Mouse (Mus musculus): Measurements from ENCODE around the gene Gpr84. TPM values are rescaled to one million over a fixed set of nuclear protein-coding genes. Genes with fewer than 3 reads are reported as not detected.

Gene Gpr84
- polyA plus RNA-seq, 1 experiment, result 0.43 TPM

GRCm38 (mm10) chr15:103342415-103342814 lies 32.0 kb upstream of the Gpr84 start:
- Histone ChIP-seq H3K27ac (ENCODE audit: control insufficient read depth, insufficient read depth, low read depth, low read length) (no peak overlapping the region), H3K4me3 (ENCODE audit: control insufficient read depth, low read depth, low read length) (no peak overlapping the region), H3K4me1 (ENCODE audit: control insufficient read depth, insufficient read depth, low read length) (peaks cover 12% of the 10 kb centered on the region), H3K27me3 (ENCODE audit: control insufficient read depth, insufficient read depth, low read length) (no peaks in the 10 kb centered on the region; the same call in 1 of the 2 replicates), H3K36me3 (ENCODE audit: control insufficient read depth, insufficient read depth, low read length) (no peaks in the 10 kb centered on the region)
- TF ChIP-seq POLR2A (IDR thresholded peaks at IDR 0.05; ENCODE audit: control insufficient read depth, low read depth, low read length) (no peak), CTCF (IDR thresholded peaks at IDR 0.05; ENCODE audit: control insufficient read depth, insufficient read depth, insufficient replicate concordance, low read depth, low read length) (peak; percentile 19; the same call in 1 of the 2 replicates)

- Histone ChIP-seq H3K27ac (ENCODE audit: control insufficient read depth, insufficient read depth, low read depth, low read length) (no peak overlapping the region), H3K4me3 (ENCODE audit: control insufficient read depth, low read depth, low read length) (no peak overlapping the region), H3K4me1 (ENCODE audit: control insufficient read depth, insufficient read depth, low read length) (peaks cover 12% of the 10 kb centered on the region), H3K36me3 (ENCODE audit: control insufficient read depth, insufficient read depth, low read length) (no peaks in the 10 kb centered on the region), H3K27me3 (ENCODE audit: control insufficient read depth, insufficient read depth, low read length) (no peaks in the 10 kb centered on the region; the same call in 1 of the 2 replicates)
- TF ChIP-seq POLR2A (IDR thresholded peaks at IDR 0.05; ENCODE audit: control insufficient read depth, low read depth, low read length) (no peak), CTCF (IDR thresholded peaks at IDR 0.05; ENCODE audit: control insufficient read depth, insufficient read depth, insufficient replicate concordance, low read depth, low read length) (no peak)
Measured at GRCm38 (mm10) chr15:103341547-103341946, 31.1 kb upstream of the Gpr84 start.

- Histone ChIP-seq H3K36me3 (ENCODE audit: control insufficient read depth, insufficient read depth, low read length) (no peaks in the 10 kb centered on the region), H3K27ac (ENCODE audit: control insufficient read depth, insufficient read depth, low read depth, low read length) (no peak overlapping the region), H3K4me3 (ENCODE audit: control insufficient read depth, low read depth, low read length) (no peak overlapping the region), H3K27me3 (ENCODE audit: control insufficient read depth, insufficient read depth, low read length) (no peaks in the 10 kb centered on the region; the same call in 1 of the 2 replicates), H3K4me1 (ENCODE audit: control insufficient read depth, insufficient read depth, low read length) (peaks cover 12% of the 10 kb centered on the region)
- TF ChIP-seq POLR2A (IDR thresholded peaks at IDR 0.05; ENCODE audit: control insufficient read depth, low read depth, low read length), result no peak
- TF ChIP-seq CTCF (IDR thresholded peaks at IDR 0.05; ENCODE audit: control insufficient read depth, insufficient read depth, insufficient replicate concordance, low read depth, low read length), result no peak
Measured at GRCm38 (mm10) chr15:103340786-103341185, 30.4 kb upstream of the Gpr84 start.

GRCm38 (mm10) chr15:103339961-103340337 lies 29.5 kb upstream of the Gpr84 start, which contains the start of gene Zfp385a:
Gene Zfp385a (minus strand): TSS chr15:103340093.
- H3K36me3 ChIP-seq (ENCODE audit: control insufficient read depth, insufficient read depth, low read length), result no peaks in the 10 kb centered on the region
- no peaks in the 10 kb centered on the region; the same call in 1 of the 2 replicates for H3K27me3 ChIP-seq (ENCODE audit: control insufficient read depth, insufficient read depth, low read length)
- no peak within 1 kb of the TSS for H3K27ac ChIP-seq (ENCODE audit: control insufficient read depth, insufficient read depth, low read depth, low read length)
- H3K4me3 ChIP-seq (ENCODE audit: control insufficient read depth, low read depth, low read length), result peak within 1 kb of the TSS; percentile 63
- H3K4me1 ChIP-seq (ENCODE audit: control insufficient read depth, insufficient read depth, low read length), result peaks cover 12% of the 10 kb centered on the region
- no peak for TF ChIP-seq CTCF (IDR thresholded peaks at IDR 0.05; ENCODE audit: control insufficient read depth, insufficient read depth, insufficient replicate concordance, low read depth, low read length)
- no peak for TF ChIP-seq POLR2A (IDR thresholded peaks at IDR 0.05; ENCODE audit: control insufficient read depth, low read depth, low read length)

- Histone ChIP-seq H3K27ac (ENCODE audit: control insufficient read depth, insufficient read depth, low read depth, low read length) (no peak overlapping the region), H3K27me3 (ENCODE audit: control insufficient read depth, insufficient read depth, low read length) (no peaks in the 10 kb centered on the region; the same call in 1 of the 2 replicates), H3K36me3 (ENCODE audit: control insufficient read depth, insufficient read depth, low read length) (no peaks in the 10 kb centered on the region), H3K4me1 (ENCODE audit: control insufficient read depth, insufficient read depth, low read length) (peaks cover 12% of the 10 kb centered on the region), H3K4me3 (ENCODE audit: control insufficient read depth, low read depth, low read length) (peak overlapping the region; percentile 63)
- TF ChIP-seq POLR2A (IDR thresholded peaks at IDR 0.05; ENCODE audit: control insufficient read depth, low read depth, low read length) (no peak), CTCF (IDR thresholded peaks at IDR 0.05; ENCODE audit: control insufficient read depth, insufficient read depth, insufficient replicate concordance, low read depth, low read length) (no peak)
Measured at GRCm38 (mm10) chr15:103339166-103339960, 29.0 kb upstream of the Gpr84 start.

GRCm38 (mm10) chr15:103338829-103339165 lies 28.4 kb upstream of the Gpr84 start:
- H3K4me1 ChIP-seq (ENCODE audit: control insufficient read depth, insufficient read depth, low read length), result peaks cover 12% of the 10 kb centered on the region
- no peak for TF ChIP-seq POLR2A (IDR thresholded peaks at IDR 0.05; ENCODE audit: control insufficient read depth, low read depth, low read length)
- TF ChIP-seq CTCF (IDR thresholded peaks at IDR 0.05; ENCODE audit: control insufficient read depth, insufficient read depth, insufficient replicate concordance, low read depth, low read length), result no peak
- H3K27ac ChIP-seq (ENCODE audit: control insufficient read depth, insufficient read depth, low read depth, low read length), result no peak overlapping the region
- no peaks in the 10 kb centered on the region; the same call in 1 of the 2 replicates for H3K27me3 ChIP-seq (ENCODE audit: control insufficient read depth, insufficient read depth, low read length)
- H3K36me3 ChIP-seq (ENCODE audit: control insufficient read depth, insufficient read depth, low read length), result no peaks in the 10 kb centered on the region
- H3K4me3 ChIP-seq (ENCODE audit: control insufficient read depth, low read depth, low read length), result no peak overlapping the region

- no peak overlapping the region for H3K4me3 ChIP-seq (ENCODE audit: control insufficient read depth, low read depth, low read length)
- H3K27me3 ChIP-seq (ENCODE audit: control insufficient read depth, insufficient read depth, low read length), result no peaks in the 10 kb centered on the region; the same call in 1 of the 2 replicates
- no peaks in the 10 kb centered on the region for H3K36me3 ChIP-seq (ENCODE audit: control insufficient read depth, insufficient read depth, low read length)
- TF ChIP-seq POLR2A (IDR thresholded peaks at IDR 0.05; ENCODE audit: control insufficient read depth, low read depth, low read length) (no peak), CTCF (IDR thresholded peaks at IDR 0.05; ENCODE audit: control insufficient read depth, insufficient read depth, insufficient replicate concordance, low read depth, low read length) (no peak)
- H3K4me1 ChIP-seq (ENCODE audit: control insufficient read depth, insufficient read depth, low read length), result peaks cover 12% of the 10 kb centered on the region
- H3K27ac ChIP-seq (ENCODE audit: control insufficient read depth, insufficient read depth, low read depth, low read length), result no peak overlapping the region
Measured at GRCm38 (mm10) chr15:103336996-103337667, 26.7 kb upstream of the Gpr84 start.
